Mouse (Mus musculus) olfactory bulb, adult 2 months (tissue): Measurements from ENCODE around the gene Ucp2.

Experiments
- CTCF ChIP-seq: fragments of 200-500 bp; IDR thresholded peaks from 2 replicates; pipeline ENCODE4 v1.5.1; 2012; ENCODE audit warnings: low read depth, mild to moderate bottlenecking, low read length, moderate library complexity; ENCODE audit not compliant: insufficient read depth
- POLR2A ChIP-seq: fragments of 200-500 bp; IDR thresholded peaks from 2 replicates; pipeline ENCODE4 v1.6.1; 2012; ENCODE audit warnings: mild to moderate bottlenecking, low read depth, low read length, moderate library complexity; ENCODE audit not compliant: insufficient read depth

DNA sequence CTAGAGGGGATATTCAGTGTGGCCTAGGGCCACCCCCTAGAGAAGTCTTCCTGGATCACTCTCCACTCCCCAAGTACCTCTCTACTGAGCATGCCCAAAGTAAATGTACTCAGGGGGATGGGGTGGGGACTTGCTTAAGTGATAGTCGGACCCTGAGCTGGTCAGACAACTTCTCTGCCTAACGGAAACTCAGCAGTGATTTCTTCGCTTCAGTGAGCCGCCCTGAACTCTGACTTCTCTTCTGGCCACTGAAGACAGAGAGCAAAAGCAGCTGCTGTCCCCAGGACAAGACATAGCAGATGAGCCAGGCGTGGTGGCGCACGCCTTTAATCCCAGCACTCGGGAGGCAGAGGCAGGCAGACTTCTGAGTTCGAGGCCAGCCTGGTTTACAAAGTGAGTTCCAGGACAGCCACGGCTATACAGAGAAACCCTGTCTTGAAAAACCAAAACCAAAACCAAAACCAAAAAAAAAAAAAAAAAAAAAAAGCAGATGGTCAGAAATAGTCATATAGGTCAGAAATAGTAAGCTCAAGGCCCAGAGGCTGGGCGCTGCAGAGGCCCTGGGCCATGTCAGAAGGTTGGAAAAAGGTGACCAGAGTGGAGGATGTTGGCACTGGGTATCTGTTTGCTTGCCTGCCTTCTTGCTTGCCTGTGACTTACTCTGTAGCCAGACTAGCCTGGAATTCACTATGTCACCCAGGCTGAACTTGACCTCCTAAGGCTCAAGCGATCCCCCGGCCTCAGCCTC, 11.8 kb downstream of the Ucp2 start:
- TF ChIP-seq POLR2A: no peak
- TF ChIP-seq CTCF: no peak
